Comparison of ENCODE assay signal across 8 mouse cellular contexts in the genomic region with DNA sequence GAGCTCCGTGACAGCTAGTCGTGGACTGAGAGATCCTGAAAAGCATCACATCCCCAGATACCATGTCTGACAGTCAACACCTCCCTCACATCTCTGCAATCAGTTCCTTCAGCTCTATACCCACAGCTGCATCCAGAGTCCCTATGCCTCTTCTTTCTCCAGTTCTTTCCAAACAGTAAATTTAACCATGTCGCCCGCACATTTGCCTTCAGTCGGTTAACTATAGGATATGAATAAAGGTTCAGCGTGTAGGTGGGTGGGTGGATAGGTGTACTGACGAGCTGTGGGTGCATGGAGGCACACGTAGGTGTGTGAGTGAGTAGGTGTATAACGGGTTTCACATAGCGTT. TPM values are rescaled to one million over a fixed set of nuclear protein-coding genes. Genes with fewer than 3 reads are reported as not detected.
DNase-seq lines count a peak whose midpoint lies in the region; ATAC-seq and TF ChIP-seq lines count a peak whose summit lies in the region.

No protein-coding gene starts in this region.

- H3K9ac ChIP-seq in liver, embryonic 13.5 days: peak overlapping the region; percentile 85

- no peak for DNase-seq in frontal cortex, postnatal 25 days (ENCODE audit: low spot score in 2 of 2)
- DNase-seq in testis, postnatal 14 days (ENCODE audit: low spot score): no peak
- no peak for DNase-seq in liver, embryonic 13.5 days
- no peak for DNase-seq in adrenal gland, postnatal 10 days
- DNase-seq in cerebellum, adult 11-12 months: no peak

- ATAC-seq in frontal cortex, adult (ENCODE audit: low TSS enrichment): peak; percentile 28; the same call in 1 of the 2 replicates
- no peak for ATAC-seq in liver, embryonic 13.5 days (ENCODE audit: low read depth)
- no peak for ATAC-seq in granulocyte monocyte progenitor cell, adult 5-6 weeks (replicated peaks; ENCODE audit: poor library complexity, severe bottlenecking)

- peaks cover 11% of the 10 kb centered on the region for H3K4me1 ChIP-seq in testis, adult 2 months (ENCODE audit: control insufficient read depth, insufficient read depth, low read length)
- peaks cover 20% of the 10 kb centered on the region for H3K4me1 ChIP-seq in liver, embryonic 13.5 days (replicated peaks)

- H3K4me2 ChIP-seq in liver, embryonic 13.5 days: peak overlapping the region; percentile 85

- no peaks in the 10 kb centered on the region for H3K9me3 ChIP-seq in liver, embryonic 13.5 days (replicated peaks)

- no peaks in the 10 kb centered on the region for H3K36me3 ChIP-seq in testis, adult 2 months (ENCODE audit: control insufficient read depth, insufficient read depth, low read length)
- H3K36me3 ChIP-seq in liver, embryonic 13.5 days: no peaks in the 10 kb centered on the region

- TF ChIP-seq POLR2A in testis, adult 2 months (IDR thresholded peaks at IDR 0.05; ENCODE audit: control insufficient read depth, low read depth, low read length): no peak

- WGBS in liver, embryonic 13.5 days (ENCODE audit: insufficient replicate concordance): 74% methylated on average over 10 of the region's 10 CpGs

- peak overlapping the region; percentile 86; the same call in 1 of the 2 replicates for H3K4me3 ChIP-seq in testis, adult 2 months (ENCODE audit: control insufficient read depth, low read depth, low read length)
- H3K4me3 ChIP-seq in liver, embryonic 13.5 days (replicated peaks): peak overlapping the region; percentile 70

- TF ChIP-seq CTCF in testis, adult 2 months (IDR thresholded peaks at IDR 0.05; ENCODE audit: control insufficient read depth, insufficient read depth, insufficient replicate concordance, low read depth, low read length): no peak

- no peak overlapping the region for H3K27ac ChIP-seq in testis, adult 2 months (ENCODE audit: control insufficient read depth, insufficient read depth, low read depth, low read length)
- no peak overlapping the region for H3K27ac ChIP-seq in liver, embryonic 13.5 days

- no peaks in the 10 kb centered on the region for H3K27me3 ChIP-seq in testis, adult 2 months (ENCODE audit: control insufficient read depth, insufficient read depth, low read length)
- peaks cover 26% of the 10 kb centered on the region for H3K27me3 ChIP-seq in liver, embryonic 13.5 days

RNA-seq across cellular contexts. Expression of a gene that starts 15.5 kb away (rescaled TPM):
- 49.9 and 55.5 TPM in 2 replicates for polyA plus RNA-seq in testis, adult 2 months (2012; rRNA removed)
- 0.40 and 0.71 TPM in 2 replicates for polyA plus RNA-seq in liver, embryonic 13.5 days (2015; fragmentation: Nextera tagmentation; extraction: Ambion mirVana)
- total RNA-seq in granulocyte monocyte progenitor cell, adult 5-6 weeks (2014; fragmentation: Nextera tagmentation): 1.0 and 5.4 TPM in 2 replicates
- 0.82 and 1.3 TPM in 2 replicates for total RNA-seq in granulocyte monocyte progenitor cell, adult 5-6 weeks (2017)
- 1 to 10 TPM; 3.9 to 5.5 TPM for total RNA-seq in adrenal gland, postnatal 10 days (2021)

RNA-seq across cellular contexts. Expression of a gene that starts 19.4 kb away (rescaled TPM):
- 28.3 and 29.1 TPM in 2 replicates for polyA plus RNA-seq in testis, adult 2 months (2012; rRNA removed)
- polyA plus RNA-seq in liver, embryonic 13.5 days (2015; fragmentation: Nextera tagmentation; extraction: Ambion mirVana): 13.8 and 17.9 TPM in 2 replicates
- 118 and 134 TPM in 2 replicates for total RNA-seq in granulocyte monocyte progenitor cell, adult 5-6 weeks (2014; fragmentation: Nextera tagmentation)
- total RNA-seq in granulocyte monocyte progenitor cell, adult 5-6 weeks (2017): 73.9 and 101 TPM in 2 replicates
- 100 to 1,000 TPM; 210 to 252 TPM for total RNA-seq in adrenal gland, postnatal 10 days (2021)

RNA-seq across cellular contexts. Expression of a gene that starts 26.2 kb away (rescaled TPM):
- 27.4 and 28.8 TPM in 2 replicates for polyA plus RNA-seq in testis, adult 2 months (2012; rRNA removed)
- polyA plus RNA-seq in liver, embryonic 13.5 days (2015; fragmentation: Nextera tagmentation; extraction: Ambion mirVana): 2.5 and 2.9 TPM in 2 replicates
- 1.6 and 9.2 TPM in 2 replicates for total RNA-seq in granulocyte monocyte progenitor cell, adult 5-6 weeks (2014; fragmentation: Nextera tagmentation)
- total RNA-seq in granulocyte monocyte progenitor cell, adult 5-6 weeks (2017): 0.56 and 1.2 TPM in 2 replicates
- 10 to 100 TPM; 28.8 to 29.6 TPM for total RNA-seq in adrenal gland, postnatal 10 days (2021)

RNA-seq across cellular contexts. Expression of a gene that starts 49.6 kb away (rescaled TPM):
- polyA plus RNA-seq in testis, adult 2 months (2012; rRNA removed): 36.0 and 41.7 TPM in 2 replicates
- 120 and 148 TPM in 2 replicates for polyA plus RNA-seq in liver, embryonic 13.5 days (2015; fragmentation: Nextera tagmentation; extraction: Ambion mirVana)
- total RNA-seq in granulocyte monocyte progenitor cell, adult 5-6 weeks (2014; fragmentation: Nextera tagmentation): 113 and 231 TPM in 2 replicates
- total RNA-seq in granulocyte monocyte progenitor cell, adult 5-6 weeks (2017): 339 TPM in 2 replicates
- total RNA-seq in adrenal gland, postnatal 10 days (2021): 10 to 100 TPM; 35.9 to 46.7 TPM
